Mouse (Mus musculus) midbrain, embryonic 16.5 days (tissue): Measurements from ENCODE around the gene St6galnac3. TPM values are rescaled to one million over a fixed set of nuclear protein-coding genes. Genes with fewer than 3 reads are reported as not detected.
A peak's percentile ranks its signal among the peaks of the same experiment; 100 is the strongest.

ENCODE experiments used
- ATAC-seq: fragments of 200-750 bp; cut with Nextera tagmentation; 2 replicates; pipeline ENCODE4 v1.8.0; 2017; ENCODE audit warnings: moderate TSS enrichment
- H3K27ac ChIP-seq: fragments of 300-500 bp; sonication (generic); 2 replicates; pipeline ENCODE4 v1.5.1; 2014; ENCODE audit warnings: mild to moderate bottlenecking, low read length, mixed read lengths
- H3K27me3 ChIP-seq: fragments of 300-500 bp; sonication (generic); 2 replicates; pipeline ENCODE4 v1.6.1; 2014; ENCODE audit warnings: low read depth, low read length, mixed read lengths; ENCODE audit not compliant: control insufficient read depth, insufficient read depth
- H3K36me3 ChIP-seq: fragments of 300-500 bp; sonication (generic); 2 replicates; pipeline ENCODE4 v1.6.1; 2014; ENCODE audit warnings: mild to moderate bottlenecking, low read length, moderate library complexity, mixed read lengths; ENCODE audit not compliant: control insufficient read depth, insufficient read depth
- H3K4me1 ChIP-seq: fragments of 300-500 bp; sonication (generic); 2 replicates; pipeline ENCODE4 v1.6.1; 2014; ENCODE audit warnings: mild to moderate bottlenecking, low read length, mixed read lengths; ENCODE audit not compliant: control insufficient read depth, insufficient read depth
- H3K4me2 ChIP-seq: fragments of 300-500 bp; sonication (generic); 2 replicates; pipeline ENCODE4 v1.6.1; 2014; ENCODE audit warnings: mild to moderate bottlenecking, low read length, mixed read lengths
- H3K4me3 ChIP-seq: fragments of 300-500 bp; sonication (generic); 2 replicates; pipeline ENCODE4 v1.5.1; 2014; ENCODE audit warnings: low read depth, mild to moderate bottlenecking, low read length, moderate library complexity, mixed read lengths
- H3K9ac ChIP-seq: fragments of 300-500 bp; sonication (generic); 2 replicates; pipeline ENCODE4 v1.6.1; 2014; ENCODE audit warnings: low read depth, low read length, mixed read lengths
- H3K9me3 ChIP-seq: fragments of 300-500 bp; sonication (generic); replicated peaks from 2 replicates; pipeline ENCODE4 v1.6.1; 2014; ENCODE audit warnings: mild to moderate bottlenecking, low read length, mixed read lengths; ENCODE audit not compliant: control insufficient read depth, poor library complexity, severe bottlenecking
- WGBS: fragments of 180-500 bp; shearing (Covaris S2); extraction: QIAGEN DNeasy Blood & Tissue Kit; methylation state at CpG from one replicate; pipeline ENCODE4 v1.1.7; 2014; 5-methylcytosine and 5-hydroxymethylcytosine counted together
- polyA plus RNA-seq: library from polyadenylated mRNA; unstranded; fragments of >200 nt; fragmentation: Nextera tagmentation; extraction: Ambion mirVana; gene quantifications from 2 replicates; pipeline ENCODE4 v1.2.1, GENCODE M21; 2015

The St6galnac3 gene
- polyA plus RNA-seq: 19.1 and 21.5 TPM in 2 replicates

DNA sequence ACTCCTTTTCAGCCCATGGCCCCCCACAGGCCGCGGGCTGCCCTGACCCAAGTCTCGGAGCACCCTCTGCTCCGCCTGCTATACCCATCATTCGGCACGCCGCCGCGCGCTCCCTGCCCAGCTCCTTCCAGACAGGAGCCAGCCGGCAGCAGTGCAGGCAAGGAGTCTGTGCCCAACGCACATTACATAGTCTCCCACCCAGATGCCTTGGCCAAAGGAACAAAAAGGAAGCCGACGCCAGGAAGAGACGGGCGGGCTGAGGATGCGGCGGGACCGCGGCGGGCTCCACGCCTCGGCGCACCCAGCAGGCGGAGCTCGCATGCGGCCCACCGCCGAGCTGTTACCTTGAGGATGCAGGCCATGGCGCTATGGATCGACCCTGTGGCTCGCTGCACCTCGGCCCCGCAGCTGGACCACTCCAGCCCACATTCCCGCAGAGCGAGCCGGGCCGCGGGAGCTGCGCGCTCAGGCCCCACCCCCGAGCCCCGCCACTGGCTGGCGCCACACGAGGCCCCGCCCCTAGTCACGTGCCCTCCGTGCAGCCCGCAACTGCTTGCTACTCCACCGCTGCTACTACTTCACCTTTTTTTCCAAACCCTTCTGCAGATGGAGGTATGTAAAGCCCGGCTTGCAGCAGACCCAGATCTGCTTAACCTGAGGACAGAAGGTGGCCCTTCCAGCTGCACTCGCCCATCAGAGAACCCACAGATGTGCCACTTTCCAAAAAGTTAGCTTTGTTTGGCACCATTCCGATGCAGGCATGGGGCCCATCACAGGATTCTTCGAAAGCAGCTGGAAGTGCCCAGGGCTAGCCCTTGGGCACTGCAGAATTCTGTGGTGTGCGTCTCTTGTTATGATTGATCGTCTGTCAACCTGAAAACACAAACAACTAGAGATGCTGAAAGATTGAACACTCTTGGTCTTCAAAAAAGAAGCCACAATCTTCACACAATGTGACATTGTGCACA lies at the start of gene St6galnac3:
Gene St6galnac3 (minus strand): TSS at position 474 of the 968 bp plus-strand sequence.
- ATAC-seq: peak; percentile 98
- Histone ChIP-seq H3K27ac (peak within 1 kb of the TSS; percentile 87), H3K4me1 (peaks cover 16% of the 10 kb centered on the region; the same call in 1 of the 2 replicates), H3K4me3 (peak within 1 kb of the TSS; percentile 70), H3K9ac (peak within 1 kb of the TSS; percentile 82), H3K4me2 (peak within 1 kb of the TSS; percentile 78), H3K36me3 (no peaks in the 10 kb centered on the region), H3K9me3 (no peaks in the 10 kb centered on the region), H3K27me3 (no peaks in the 10 kb centered on the region)
- 2% methylated on average over 56 of the region's 56 CpGs for WGBS

DNA sequence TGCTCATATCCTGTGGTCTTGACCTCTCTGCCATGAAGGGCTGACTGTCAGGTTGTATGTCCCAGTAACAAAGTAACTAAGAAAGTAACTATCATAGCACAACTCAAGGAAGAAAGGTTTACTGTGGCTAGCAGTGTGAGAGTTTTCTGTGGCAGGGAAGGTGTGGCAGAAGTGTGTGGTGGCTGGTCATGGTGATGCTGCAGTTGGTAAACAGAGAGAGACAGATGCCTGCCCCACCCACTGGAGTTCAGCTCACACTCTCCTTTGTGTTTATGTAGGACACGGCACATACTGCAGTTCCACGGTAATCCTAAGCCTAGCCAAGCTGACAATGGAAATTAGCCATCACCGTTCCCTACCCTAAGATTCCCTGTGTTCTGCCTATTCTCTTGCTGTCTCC lies 49.6 kb upstream of the St6galnac3 start:
- no peak overlapping the region for H3K9ac ChIP-seq
- H3K4me1 ChIP-seq: no peaks in the 10 kb centered on the region
- no peaks in the 10 kb centered on the region for H3K9me3 ChIP-seq
- no peaks in the 10 kb centered on the region for H3K27me3 ChIP-seq
- H3K36me3 ChIP-seq: no peaks in the 10 kb centered on the region
- no peak overlapping the region for H3K4me3 ChIP-seq
- no peak for ATAC-seq
- H3K4me2 ChIP-seq: no peak overlapping the region
- 79% methylated on average over 3 of the region's 3 CpGs for WGBS
- no peak overlapping the region for H3K27ac ChIP-seq

DNA sequence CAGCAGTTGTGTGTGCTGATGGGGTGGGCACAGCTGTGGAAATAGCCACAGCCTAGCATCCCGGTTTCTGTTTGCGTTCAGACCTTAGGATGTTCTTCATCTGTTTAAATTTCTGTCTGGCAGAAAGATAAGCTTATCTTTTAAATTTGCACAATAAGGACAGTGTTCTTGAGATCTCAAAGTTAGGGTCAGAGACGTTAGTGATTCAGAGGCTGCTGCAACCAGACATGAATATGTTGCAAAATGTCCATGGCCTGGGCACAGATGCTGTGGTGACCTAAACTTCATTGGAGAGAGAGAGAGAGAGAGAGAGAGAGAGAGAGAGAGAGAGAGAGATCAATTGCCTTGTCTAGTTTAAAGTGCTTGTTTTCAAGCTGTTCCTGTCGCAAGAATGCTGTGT lies 46.5 kb upstream of the St6galnac3 start:
- Histone ChIP-seq H3K36me3 (no peaks in the 10 kb centered on the region), H3K27me3 (no peaks in the 10 kb centered on the region), H3K9ac (no peak overlapping the region), H3K4me2 (no peak overlapping the region), H3K9me3 (no peaks in the 10 kb centered on the region), H3K4me1 (no peaks in the 10 kb centered on the region), H3K27ac (no peak overlapping the region), H3K4me3 (no peak overlapping the region)
- ATAC-seq: no peak
- WGBS: 84% methylated on average over 4 of the region's 4 CpGs

DNA sequence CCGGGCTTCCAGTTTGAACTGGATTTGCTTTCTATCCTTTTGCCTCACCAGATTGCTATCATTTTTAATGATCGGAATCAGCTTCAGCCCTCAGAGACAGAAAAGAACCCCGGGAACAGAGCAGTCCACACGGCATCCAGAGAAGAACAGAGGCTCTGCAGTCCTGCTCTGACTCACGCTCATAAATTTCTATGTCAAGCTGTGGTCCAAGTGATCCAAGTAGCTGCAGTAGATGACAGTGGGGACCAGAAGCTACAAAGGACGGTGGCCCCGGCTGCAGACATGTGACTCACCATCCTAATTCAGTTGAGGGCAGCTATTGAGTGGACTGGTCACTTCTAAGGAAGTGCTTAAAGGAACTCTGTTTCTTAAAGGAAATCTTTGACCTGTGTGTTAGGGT lies 45.6 kb upstream of the St6galnac3 start:
- WGBS: 60% methylated on average over 7 of the region's 7 CpGs
- Histone ChIP-seq H3K27me3 (no peaks in the 10 kb centered on the region), H3K27ac (no peak overlapping the region), H3K4me1 (no peaks in the 10 kb centered on the region), H3K9me3 (no peaks in the 10 kb centered on the region), H3K4me3 (no peak overlapping the region), H3K4me2 (no peak overlapping the region), H3K36me3 (no peaks in the 10 kb centered on the region), H3K9ac (no peak overlapping the region)
- no peak for ATAC-seq

DNA sequence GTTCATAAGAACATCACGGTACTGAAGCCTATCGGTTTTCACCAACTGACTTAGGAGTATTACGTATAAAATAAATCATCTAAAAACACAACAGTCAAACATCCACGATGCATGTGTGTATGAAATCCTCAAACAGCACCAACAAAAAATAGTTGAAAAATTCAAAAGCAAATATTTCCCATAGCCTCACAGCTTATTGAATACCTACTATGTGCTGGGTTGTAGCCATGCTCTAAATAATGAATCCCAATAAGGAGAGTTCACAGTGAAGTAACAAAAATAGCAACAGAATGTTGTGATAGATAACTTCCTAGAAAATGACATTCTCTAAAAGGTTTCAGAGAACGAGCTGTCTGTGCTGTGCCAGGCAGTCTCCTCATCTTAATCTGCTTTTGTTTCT lies 44.2 kb upstream of the St6galnac3 start:
- 90% methylated on average over 5 of the region's 5 CpGs for WGBS
- ATAC-seq: no peak

DNA sequence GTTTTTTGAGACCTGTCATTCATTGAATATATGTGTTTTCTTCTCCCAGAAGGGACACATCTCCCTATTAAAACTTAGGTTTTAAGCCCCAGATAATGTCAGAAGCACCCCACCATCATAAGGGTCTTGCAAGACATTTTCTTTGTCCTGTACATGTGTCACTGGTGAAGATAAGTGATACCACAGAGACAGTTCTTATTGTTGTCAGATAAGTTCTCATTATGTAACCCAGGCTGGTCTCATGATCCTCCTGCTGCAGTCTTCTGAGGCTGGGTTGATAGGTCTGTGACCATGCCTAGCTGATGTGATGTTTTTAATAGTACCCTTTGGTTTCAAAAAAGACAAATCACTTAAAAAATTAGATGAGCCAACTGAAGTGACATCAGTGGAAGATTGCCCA lies 40.2 kb upstream of the St6galnac3 start:
- H3K4me1 ChIP-seq: no peaks in the 10 kb centered on the region
- H3K4me3 ChIP-seq: no peak overlapping the region
- no peak overlapping the region for H3K9ac ChIP-seq
- H3K36me3 ChIP-seq: no peaks in the 10 kb centered on the region
- H3K9me3 ChIP-seq: no peaks in the 10 kb centered on the region
- ATAC-seq: no peak
- no peak overlapping the region for H3K27ac ChIP-seq
- no peak overlapping the region for H3K4me2 ChIP-seq
- H3K27me3 ChIP-seq: no peaks in the 10 kb centered on the region

More for the DNA sequence above, 44.2 kb upstream of the St6galnac3 start:
- Histone ChIP-seq H3K27ac (no peak overlapping the region), H3K27me3 (no peaks in the 10 kb centered on the region), H3K4me2 (no peak overlapping the region), H3K9ac (no peak overlapping the region), H3K4me3 (no peak overlapping the region), H3K36me3 (no peaks in the 10 kb centered on the region), H3K9me3 (no peaks in the 10 kb centered on the region), H3K4me1 (no peaks in the 10 kb centered on the region)

DNA sequence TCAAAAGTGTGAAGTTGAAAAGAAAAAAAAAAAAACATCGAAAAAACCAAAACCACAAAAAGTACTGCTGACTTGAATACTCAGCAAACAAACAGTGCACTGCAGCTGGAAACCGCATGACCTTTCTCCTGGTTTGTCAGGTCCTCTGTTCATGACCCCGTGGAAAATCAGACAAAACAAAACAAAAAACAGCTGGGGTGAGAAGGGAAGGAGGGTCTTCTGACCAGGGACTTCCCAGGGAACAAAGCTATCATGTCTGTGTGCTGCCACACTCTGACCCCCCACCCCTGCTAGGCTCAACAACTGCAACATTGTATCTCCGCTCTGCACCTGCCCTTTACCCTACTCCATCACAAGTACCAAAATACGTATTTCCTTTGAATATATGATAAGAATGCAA lies 39.8 kb upstream of the St6galnac3 start:
- ATAC-seq: no peak
- WGBS: 28% methylated on average over 5 of the region's 5 CpGs
- Histone ChIP-seq H3K4me3 (no peak overlapping the region), H3K27ac (no peak overlapping the region), H3K9me3 (no peaks in the 10 kb centered on the region), H3K36me3 (no peaks in the 10 kb centered on the region), H3K4me1 (no peaks in the 10 kb centered on the region), H3K9ac (no peak overlapping the region), H3K27me3 (no peaks in the 10 kb centered on the region), H3K4me2 (no peak overlapping the region)

DNA sequence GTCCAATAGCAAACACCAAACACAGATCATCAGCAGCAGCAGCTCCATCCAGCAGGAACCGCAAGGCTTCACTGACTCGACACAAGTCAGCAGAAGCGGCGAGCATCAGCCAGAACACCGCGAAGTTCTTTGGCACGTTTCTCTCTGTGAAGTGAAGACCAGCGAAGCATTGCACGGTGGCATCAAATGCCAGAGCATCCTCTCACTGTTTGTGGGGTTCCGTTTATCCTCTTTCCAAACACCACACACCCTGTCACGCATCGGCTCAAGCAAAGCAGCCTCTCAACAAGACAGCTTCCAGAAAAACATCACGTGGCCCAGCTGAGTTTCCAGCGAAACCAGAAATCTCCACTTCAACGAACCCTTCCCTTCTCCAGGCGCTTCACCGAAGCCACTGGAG lies 36.2 kb upstream of the St6galnac3 start:
- Histone ChIP-seq H3K4me3 (no peak overlapping the region), H3K27ac (no peak overlapping the region), H3K4me2 (no peak overlapping the region), H3K27me3 (no peaks in the 10 kb centered on the region), H3K4me1 (no peaks in the 10 kb centered on the region), H3K9me3 (no peaks in the 10 kb centered on the region), H3K36me3 (no peaks in the 10 kb centered on the region), H3K9ac (no peak overlapping the region)
- no peak for ATAC-seq
- 81% methylated on average over 17 of the region's 17 CpGs for WGBS

DNA sequence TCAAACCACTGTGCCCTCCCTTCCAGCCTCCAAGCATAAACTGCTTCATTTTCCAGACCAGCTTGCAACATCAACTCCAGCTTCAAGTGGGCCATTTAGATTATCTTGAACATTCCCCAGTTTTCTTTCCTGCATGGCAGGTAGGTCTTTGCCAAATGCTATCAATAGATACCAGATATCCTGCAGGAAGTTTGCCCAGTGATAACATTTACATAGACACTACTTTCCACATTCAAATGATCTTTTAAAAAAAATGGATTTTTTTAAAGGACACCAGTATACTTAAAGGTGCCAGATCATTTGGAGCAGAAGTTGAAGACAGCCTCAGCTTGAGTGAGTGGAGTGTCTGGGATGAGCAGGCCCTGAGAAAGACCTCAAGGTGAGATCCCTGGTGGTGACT lies 34.3 kb upstream of the St6galnac3 start:
- Histone ChIP-seq H3K9ac (no peak overlapping the region), H3K4me3 (no peak overlapping the region), H3K36me3 (no peaks in the 10 kb centered on the region), H3K27ac (no peak overlapping the region), H3K9me3 (no peaks in the 10 kb centered on the region), H3K27me3 (no peaks in the 10 kb centered on the region), H3K4me1 (no peaks in the 10 kb centered on the region), H3K4me2 (no peak overlapping the region)
- ATAC-seq: no peak
